Mouse (Mus musculus): ENCODE results near the gene Mindy2.

Gene Mindy2

DNA sequence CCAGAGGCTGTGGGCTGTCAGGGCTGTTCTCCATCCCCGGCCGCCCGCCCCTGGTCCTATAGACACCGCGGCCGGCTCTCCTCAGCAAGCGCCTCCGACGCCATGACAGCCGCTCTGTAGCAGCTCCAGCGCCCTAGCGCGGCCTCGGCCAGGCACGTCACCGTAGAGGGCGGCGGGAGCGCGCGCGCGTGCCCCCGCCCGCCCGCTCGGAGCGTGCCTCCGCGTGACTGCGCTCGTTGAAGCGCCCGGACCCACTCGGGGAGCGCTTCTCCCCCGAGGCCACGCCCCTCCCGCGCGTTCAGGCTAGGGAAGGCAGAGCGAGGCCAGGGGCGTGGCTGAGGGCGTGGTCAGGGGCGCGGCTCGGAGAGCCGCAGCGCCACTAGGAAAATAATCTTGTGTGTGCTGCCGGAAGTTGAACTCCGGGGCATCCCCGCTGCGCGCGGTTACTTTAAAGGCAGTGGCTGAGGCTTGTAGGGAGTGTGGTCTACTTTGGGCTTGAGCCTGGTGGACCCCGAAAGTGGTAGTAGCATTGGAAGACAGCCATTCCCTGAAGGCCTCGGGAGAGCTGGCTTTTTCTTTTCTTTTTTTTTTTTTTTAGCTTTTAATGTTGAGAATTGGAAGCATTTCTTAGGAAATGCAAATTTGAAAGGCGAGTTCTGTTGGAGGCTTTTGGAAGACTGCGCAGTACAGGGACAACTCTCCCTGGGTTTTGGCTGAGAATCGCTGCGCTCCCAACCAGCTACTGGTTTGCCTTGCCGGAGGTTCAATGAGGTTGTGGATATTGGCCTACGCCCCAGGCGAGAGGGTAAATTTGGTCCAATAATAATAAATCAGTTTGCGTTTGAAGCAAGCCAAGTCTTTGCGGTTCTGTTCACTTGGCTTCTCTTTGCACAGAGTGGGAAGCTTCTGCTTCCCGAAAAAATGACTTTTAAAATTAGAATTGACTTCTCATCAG, at the start of gene Mindy2:
Gene Mindy2, minus strand, starts transcription at position 162 of the 955 bp plus-strand sequence.
- DNase-seq (ENCODE audit: low spot score in 2 of 2), result peak; percentile 99

DNA sequence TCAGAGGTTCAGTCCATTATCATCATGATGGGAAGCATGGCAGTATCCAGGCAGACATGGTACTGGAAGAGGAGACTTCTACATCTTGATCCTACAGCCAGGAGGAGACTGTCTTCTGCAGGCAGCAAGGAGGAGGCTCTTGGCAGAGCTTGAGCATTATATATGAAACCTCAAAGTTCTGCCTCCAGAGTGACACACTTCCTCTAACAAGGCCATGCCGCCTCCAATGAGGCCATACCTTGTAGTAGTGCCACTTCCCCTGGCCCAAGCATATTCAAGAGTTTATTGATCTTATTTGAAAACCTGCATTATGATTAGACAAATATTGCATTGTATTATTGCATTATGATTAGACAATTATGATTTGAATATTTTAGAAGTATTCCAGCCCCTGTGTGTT, 49.5 kb upstream of the Mindy2 start:
- DNase-seq (ENCODE audit: low spot score in 2 of 2), result no peak

DNA sequence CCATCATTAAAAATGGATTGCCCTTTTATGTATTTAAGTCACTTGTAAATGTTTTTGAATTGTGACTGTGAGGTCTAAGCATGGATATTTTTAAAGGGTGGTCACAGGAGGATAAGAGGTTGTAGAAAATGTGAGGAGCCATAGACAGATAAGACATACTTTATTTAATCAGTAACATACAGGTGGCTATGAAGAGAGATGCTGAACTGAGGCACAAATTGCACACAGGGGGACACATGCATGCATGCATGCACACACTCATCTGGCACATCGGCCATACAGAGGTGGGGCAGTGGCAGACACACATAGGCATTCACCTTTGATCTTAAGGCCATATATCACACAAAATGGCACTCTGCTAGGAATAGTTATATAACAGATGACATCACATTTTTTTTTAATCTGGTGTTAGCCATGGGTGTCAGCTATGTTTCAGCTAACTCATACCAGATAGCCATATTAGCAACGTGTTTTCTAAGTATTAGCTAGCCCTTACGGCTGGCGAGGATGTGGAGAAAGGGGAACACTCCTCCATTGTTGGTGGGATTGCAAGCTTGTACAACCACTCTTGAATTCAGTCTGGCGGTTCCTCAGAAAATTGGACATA, 46.7 kb upstream of the Mindy2 start:
- DNase-seq (ENCODE audit: low spot score in 2 of 2), result no peak

DNA sequence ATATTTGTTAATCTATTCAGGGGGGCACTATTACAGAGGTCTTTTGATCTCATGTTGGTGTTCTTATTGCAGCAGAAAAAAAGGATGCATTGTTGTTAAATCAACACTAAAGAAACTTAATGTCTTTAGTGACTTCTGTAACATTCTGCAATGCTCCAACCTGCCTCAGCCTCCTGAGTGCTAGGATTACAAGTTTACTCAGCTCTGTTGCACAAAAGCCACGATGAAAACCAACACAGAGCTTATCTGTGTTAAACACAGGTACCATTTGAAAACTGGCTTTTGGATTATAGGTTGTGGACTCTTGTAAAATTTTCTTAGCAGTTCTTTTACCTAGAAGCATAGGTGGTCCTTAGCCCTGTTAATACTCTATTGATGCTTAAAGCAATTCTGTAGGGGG, 41.1 kb upstream of the Mindy2 start:
- DNase-seq (ENCODE audit: low spot score in 2 of 2), result no peak

DNA sequence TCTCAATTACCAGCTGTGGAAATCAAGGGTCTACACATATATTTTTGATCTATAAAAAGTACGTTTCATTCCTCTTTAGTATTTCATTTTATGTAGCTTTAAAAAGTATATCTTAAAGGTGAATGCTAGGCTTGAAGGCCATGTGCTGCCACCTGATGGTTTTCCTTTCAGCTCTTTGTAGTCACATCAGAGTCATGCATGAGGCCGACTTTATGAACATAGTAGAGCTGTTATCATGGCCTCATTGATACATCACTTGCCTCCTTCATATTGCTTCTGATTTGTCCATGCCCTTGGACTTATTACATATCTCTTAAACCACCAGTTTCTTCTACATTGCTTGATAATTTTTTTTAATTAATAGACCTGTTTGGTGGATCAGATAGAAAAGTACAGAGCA, 38.7 kb upstream of the Mindy2 start:
- no peak for DNase-seq (ENCODE audit: low spot score in 2 of 2)

DNA sequence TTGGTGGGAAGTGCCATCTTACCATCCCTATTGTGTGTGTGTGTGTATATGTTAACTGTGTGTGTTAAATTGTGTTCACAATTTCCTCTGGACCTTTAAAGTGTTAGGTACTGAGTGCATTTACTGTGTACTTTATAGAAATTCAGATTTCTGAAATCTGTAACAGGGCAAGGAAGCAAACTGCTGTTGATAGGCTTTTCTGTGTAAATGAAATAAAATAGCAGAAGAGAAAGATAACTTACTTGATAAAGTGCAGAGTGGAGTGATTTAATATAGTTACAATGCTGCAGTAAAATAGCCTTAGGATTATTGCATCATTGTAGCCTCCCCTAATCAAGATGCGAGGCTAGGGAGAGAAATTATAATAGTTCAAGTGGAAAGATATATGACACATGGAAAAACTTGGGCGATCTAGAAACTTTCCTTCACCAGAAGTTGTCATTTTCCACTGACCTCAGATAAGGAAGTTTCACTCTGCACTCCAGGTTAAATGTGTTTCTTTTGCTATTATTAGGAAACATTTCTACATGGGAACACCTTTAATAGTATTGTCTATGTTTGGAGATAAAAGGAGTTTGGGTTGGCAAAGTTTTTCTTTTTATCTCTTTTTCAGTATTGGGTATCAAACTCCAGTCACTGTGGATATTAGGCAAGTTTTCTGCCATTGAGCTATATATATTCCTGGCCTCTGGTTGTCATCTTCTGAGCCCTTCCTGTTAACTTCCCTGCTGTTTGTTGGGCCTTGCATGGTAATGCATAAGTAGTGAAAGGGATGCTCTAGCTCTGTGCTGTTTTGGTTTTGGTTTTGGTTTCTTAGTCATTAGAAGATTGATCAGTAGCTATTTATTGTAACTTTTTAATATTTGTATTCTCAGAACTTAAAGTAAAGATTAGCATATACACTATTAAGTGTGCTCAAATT, 35.1 kb upstream of the Mindy2 start:
- DNase-seq (ENCODE audit: low spot score in 2 of 2), result no peak

DNA sequence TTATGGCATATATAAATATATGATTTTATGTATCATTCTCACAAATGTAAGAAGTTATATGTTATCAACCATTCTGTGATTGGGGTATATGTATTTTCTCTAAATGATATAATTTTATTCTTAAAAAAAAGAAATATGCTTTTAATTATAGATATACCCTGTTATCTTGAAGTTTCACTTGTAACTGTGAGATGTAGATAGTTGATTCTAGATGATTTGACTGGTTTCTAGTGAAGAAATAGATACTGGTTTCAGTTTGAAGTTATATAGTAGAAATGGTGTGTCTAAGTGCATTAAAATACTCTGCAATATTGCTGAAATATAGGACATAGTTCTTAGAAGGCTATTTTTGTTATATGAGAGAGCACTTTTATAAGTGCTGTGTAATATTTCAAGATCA, 33.6 kb upstream of the Mindy2 start:
- DNase-seq (ENCODE audit: low spot score in 2 of 2), result no peak

DNA sequence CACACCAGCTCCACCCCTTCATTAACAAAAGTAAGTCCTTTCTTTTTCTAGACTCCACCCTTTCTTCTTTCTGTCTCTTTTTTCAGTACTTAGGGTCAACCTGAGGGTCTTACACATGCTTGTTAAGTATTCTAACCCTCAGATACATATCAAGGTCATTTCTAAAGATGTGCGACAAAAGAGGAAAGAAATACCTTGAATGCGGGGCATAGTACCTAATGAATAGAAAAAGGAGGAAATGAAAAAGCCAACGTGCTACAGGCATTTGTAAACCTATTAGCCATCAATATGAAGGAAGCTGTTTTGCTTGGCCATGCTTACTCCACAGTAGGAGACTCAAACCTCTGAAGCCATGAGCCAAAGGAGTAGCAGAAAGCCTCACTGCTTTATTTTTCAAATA, 33.0 kb upstream of the Mindy2 start:
- no peak for DNase-seq (ENCODE audit: low spot score in 2 of 2)

DNA sequence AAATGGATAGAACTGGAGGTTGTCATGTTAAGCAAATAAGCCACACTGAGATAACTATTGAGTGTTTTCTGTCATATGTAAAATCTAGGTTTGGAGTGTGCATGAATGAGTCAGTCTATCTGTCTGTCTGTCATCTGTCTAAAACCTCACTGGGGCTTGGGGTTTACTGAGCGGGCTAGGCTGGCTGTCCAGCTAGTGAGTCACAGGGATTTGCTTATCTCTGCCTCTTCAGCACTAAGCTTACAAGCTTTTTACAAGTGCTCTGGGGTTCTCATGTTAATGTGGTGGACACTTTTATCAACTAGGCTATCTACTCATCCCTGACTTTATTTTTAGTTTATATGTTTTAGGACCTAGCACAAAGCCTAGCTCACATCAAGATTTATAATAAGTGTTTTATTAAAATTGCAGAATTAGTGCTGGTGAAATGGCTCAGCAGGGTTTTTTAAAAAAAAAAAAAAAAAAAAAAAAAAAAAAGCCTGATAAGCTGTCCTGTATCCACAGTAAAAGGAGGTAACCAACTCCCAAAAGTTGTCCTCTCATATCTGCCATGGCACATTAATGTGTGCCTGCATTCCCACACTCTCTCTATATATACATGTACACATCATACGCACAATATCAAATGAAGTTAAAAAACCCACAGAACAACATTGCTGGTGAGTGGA, 31.5 kb upstream of the Mindy2 start:
- no peak for DNase-seq (ENCODE audit: low spot score in 2 of 2)

DNA sequence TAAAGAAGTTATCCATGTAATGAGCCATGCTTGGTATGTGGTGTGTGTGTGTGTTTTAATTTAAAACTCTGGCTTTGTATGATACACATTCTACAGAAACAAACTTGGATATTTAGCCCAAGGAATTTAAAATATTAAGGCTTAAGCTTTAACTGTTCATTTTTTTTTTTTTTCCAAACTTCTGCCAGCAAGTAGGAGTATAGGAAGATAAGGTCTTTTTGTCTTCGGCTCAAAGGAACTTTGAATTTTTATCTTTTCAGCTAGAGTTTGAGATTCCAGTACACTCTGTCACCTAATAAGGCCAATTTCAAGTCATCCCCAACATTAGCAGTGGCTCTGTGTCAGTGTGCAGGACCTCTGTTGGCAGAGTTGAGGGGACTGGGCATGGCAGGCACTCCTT, 25.2 kb upstream of the Mindy2 start:
- DNase-seq (ENCODE audit: low spot score in 2 of 2), result no peak

DNA sequence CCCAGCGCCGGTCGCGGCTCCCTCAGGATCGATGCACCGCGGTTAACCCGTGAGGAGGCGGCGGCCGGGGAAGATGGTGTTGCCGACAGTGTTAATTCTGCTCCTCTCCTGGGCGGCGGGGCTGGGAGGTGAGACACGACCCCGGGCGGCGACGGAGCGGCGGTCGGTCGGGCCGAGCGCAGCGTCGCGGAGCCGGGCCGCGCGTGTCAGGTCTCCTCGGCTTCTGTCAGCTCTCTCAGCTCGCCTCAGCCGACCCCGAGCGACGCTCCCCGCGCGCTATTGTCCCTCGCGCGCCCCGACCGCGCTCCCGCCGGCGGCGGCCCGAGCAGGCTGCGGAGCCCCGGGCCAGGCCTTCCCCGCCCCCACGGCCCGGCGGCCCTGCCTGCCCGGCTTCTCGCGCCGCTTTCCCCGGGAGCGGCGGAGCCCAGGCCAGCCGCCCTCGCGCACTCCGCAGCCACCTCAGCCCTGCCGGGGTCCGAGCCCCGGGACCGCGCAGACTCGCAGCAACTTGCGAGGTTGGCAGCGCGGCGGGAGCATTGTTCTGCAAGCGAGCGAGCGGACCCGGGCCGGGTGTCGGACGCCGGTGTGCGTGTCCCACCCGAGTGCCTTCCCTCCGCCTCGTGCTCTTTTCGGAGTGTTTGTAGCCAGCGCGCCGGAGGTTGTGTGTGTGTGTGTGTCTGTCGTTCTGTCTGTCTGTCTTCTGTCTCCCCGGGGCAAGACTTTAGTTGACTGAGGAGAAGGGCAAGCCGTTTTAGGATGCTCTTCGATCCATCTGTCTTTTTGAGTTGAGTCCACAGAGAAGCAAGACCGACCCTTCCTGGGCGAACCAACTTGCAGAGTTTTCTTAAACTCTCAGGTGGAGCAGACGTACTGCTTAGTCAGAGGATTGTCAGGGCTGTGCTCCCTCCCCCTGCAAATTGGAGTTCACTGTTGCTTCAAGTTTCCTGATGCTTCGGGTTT, 22.4 kb upstream of the Mindy2 start:
- DNase-seq (ENCODE audit: low spot score in 2 of 2), result peak; percentile 30 to 49

DNA sequence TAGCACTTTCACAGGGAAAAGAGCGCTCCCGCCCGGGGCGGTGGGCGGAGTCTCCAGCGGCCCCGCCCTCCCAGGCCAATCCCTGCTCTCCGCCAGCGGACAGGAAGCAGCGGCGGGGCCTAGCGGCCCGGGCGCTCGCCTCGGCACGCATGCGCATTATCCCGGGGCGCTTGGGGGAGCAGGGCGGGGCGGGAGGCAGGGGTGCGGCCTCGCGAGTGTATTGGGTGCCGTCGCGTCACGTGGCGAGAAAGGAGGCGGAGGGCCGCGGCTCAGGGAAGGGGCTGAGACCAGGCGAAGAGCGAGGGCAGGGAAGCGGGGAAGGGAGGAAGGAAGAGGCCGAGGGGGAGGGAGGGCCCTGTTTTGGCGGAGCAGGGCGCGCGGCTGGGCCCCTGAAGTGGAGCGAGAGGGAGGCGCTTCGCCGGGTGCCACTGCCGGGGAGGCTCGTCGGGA, 21.7 kb upstream of the Mindy2 start, which contains the start of gene Adam10:
Gene Adam10, plus strand, starts transcription at position 316 of the 450 bp plus-strand sequence.
- DNase-seq (ENCODE audit: low spot score in 2 of 2), result peak; percentile 99

DNA sequence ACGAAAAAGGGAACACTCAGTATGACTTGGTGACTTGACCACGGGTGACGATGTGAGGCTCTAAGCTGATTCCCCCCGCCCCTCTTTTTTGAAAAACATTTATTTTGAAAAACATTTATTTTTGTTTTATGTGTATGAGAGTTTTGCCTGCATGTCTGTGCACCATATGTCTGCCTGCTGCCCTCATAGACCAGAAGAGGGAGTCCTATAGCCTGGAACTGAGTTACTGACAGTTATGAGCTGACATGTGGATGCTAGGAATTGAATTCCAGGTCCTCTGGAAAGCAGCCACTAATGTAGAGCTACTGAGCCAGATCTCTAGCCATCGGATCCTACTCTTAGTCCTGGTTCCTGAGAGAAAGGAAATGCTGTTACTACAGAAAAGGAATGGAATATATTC, 19.0 kb upstream of the Mindy2 start:
- no peak for DNase-seq (ENCODE audit: low spot score in 2 of 2)

DNA sequence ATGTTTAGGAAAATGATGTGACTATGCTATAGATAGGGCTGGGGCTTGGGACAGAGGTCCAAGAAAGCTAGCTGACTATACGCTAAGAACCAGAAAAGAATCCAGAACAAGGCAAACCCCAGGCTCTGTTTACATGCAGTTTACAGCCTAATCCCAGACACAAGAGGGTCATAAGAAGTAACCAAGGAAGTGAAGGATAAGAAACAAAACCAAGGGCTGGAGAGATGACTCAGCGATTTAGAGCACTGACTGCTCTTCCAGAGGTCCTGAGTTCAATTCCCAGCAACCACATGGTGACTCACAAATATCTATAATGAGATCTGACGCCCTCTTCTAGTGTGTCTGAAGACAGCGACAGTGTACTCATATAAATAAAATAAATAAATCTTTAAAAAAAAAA, 18.1 kb upstream of the Mindy2 start:
- DNase-seq (ENCODE audit: low spot score in 2 of 2), result no peak

DNA sequence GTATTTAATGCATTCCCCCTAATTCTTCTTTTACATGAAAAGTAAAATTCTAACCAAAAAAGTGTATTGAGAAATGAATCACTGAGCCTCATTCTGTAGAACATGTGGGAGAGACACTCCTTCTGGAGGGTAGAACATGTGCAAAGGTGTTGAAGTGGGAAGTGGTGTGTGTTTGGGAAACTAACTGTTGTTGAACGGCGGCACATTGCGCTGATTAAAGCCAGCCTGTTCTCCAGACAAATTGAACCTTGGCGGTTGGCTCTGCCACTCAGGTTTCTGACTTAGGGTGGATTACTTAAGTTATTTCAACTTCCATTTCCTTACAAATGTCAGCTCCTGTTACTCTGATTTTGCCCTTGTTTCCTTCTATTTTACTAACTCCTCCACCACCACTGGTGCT, 16.7 kb upstream of the Mindy2 start:
- DNase-seq (ENCODE audit: low spot score in 2 of 2), result no peak

DNA sequence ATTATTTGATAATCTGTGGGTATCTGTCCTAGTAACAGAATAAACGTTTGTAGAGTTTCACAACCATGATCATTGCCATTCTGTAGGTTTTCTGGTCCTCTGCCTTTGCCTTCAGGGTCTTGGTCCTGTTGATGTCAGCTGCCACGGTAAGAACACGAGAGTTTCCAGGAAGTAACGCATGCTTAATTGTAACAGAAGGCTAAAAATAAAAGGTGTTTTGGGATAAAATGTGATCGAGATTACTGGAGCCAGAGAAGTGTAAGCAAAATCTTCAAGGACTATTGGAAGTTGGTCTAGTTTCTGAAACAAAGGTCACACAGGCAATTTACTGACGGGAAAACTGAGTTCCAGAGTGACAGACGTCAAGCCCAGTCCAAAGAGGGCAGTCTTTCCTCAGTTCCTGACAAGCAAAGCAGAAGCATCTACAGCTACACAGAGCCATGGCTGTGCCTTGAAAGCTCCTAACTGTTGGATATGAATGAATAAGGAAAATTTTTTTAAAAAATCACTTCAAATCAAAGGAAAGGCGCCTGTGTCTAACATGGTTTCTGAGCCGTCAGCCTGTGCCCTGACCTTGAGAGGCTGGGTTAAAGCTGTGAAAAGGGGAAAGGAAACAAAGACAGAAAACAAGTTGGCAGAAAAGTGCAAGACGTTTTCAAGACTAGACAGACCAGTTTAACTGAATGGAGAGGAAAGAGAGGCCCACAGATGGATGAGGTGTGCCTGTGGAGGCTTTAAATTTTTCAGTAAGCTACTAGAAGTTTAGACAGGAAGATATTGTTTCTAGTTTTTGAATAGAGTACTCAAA, 15.0 kb upstream of the Mindy2 start:
- no peak for DNase-seq (ENCODE audit: low spot score in 2 of 2)

DNA sequence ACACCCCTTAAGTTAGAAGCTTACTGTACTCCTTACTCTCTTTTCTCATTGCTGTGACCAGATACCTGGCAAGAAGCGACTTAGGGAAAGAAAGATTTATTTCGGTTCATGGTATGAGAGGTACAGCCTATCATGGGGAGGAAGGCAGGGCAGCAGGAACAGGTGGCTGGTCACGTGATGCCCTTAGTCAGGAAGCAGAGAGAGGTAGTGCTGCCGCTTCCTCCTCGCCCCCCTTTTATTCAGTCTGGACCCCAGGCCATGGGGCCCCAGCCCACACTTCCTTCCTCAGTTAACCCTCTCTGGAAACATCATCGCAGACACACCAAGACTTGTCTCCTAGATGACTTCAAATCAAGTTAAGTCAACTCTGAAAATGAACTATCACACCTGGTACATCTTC, 14.3 kb upstream of the Mindy2 start:
- DNase-seq (ENCODE audit: low spot score in 2 of 2), result peak; percentile 33 to 45

DNA sequence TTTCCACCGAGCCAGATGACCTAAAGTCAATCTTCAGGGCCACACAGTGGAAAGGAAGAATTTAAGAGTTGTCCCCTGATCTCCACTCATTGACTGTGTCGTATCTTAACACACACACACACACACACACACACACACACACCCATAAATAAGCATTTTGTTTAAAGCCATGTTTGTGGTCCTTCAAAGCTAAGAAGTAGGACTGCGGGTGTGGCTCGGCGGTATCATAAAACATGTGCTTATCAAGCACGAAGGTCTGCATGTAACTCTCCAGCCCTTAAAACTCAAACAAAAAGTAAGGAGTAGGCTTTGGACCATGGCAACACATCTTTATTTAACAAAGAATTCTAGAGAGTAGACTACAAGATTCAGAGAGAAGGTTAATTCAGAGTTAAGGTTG, 13.4 kb upstream of the Mindy2 start:
- DNase-seq (ENCODE audit: low spot score in 2 of 2), result no peak

DNA sequence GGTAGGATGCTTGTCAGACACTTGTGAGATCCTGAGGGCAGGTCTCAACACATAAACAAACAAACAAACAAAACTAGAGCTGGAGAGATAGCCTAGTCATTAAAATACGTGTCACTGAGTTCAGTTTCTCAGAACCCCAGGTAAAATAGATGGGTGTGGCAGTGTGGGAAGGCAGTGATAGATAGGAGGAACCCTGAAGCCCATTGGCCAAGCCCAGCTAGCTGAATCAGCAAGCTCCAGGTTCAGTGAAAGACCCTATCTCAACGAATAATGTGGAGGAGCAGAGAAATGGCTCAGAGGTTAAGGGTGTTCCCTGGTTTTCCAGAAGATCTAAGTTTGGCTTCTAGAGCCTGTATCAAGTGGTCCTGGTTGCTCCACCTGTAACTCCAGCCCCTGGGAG, 12.2 kb upstream of the Mindy2 start:
- peak; percentile 28 to 34 for DNase-seq (ENCODE audit: low spot score in 2 of 2)

All from spleen, postnatal 14 days (tissue).